Mouse (Mus musculus) CH12.LX (cell line): ENCODE results near the gene Ppil1.

ENCODE experiments used
- CHD2 ChIP-seq: IDR thresholded peaks from 2 replicates; pipeline ENCODE4 v1.6.1; 2011; ENCODE audit warnings: low read length, improper control_type of control experiment
- CTCF ChIP-seq, 2 experiments: IDR thresholded peaks in 1 of 2; conservative IDR thresholded peaks in 1 of 2; 2 replicates each; pipeline ENCODE4 v1.5.1; 2011 to 2012; ENCODE audit warnings: low read depth in 2 of 2, low read length in 2 of 2, improper control_type of control experiment in 1 of 2, inconsistent platforms in 1 of 2, mild to moderate bottlenecking in 1 of 2, moderate library complexity in 1 of 2
- KAT2A ChIP-seq: IDR thresholded peaks from 2 replicates; pipeline ENCODE4 v1.6.1; 2012; ENCODE audit warnings: low read length, improper control_type of control experiment, inconsistent platforms; ENCODE audit not compliant: insufficient replicate concordance
- NELFE ChIP-seq: IDR thresholded peaks from 2 replicates; pipeline ENCODE4 v1.6.1; 2011; ENCODE audit warnings: low read depth, low read length, improper control_type of control experiment
- POLR2A ChIP-seq: IDR thresholded peaks from 2 replicates; pipeline ENCODE4 v1.6.1; 2011; ENCODE audit warnings: low read depth, mild to moderate bottlenecking, improper control_type of control experiment, low read length
- UBTF ChIP-seq: IDR thresholded peaks from 2 replicates; pipeline ENCODE4 v1.6.1; 2012; ENCODE audit warnings: low read depth, mild to moderate bottlenecking, inconsistent platforms, low read length, improper control_type of control experiment, moderate library complexity
- ZC3H11A ChIP-seq: IDR thresholded peaks from 2 replicates; pipeline ENCODE4 v1.6.1; 2012; ENCODE audit warnings: low read depth, mild to moderate bottlenecking, inconsistent platforms, low read length, improper control_type of control experiment

GRCm38 (mm10) chr17:29273156-29273555, 9.2 kb upstream of the Ppil1 start:
- TF ChIP-seq CTCF (conservative IDR thresholded peaks at IDR 0.05 in 1 of 2, IDR thresholded peaks at IDR 0.05 in 1 of 2; ENCODE audit: low read depth in 2 of 2, low read length in 2 of 2): no peak
- TF ChIP-seq ZC3H11A: no peak
- TF ChIP-seq KAT2A: no peak
- no peak for TF ChIP-seq POLR2A
- TF ChIP-seq UBTF: no peak
- no peak for TF ChIP-seq CHD2
- TF ChIP-seq NELFE: no peak
